Comparison of ENCODE assay signal across 7 mouse cellular contexts in genomic region chr4:59932505-59933281, GRCm38 (mm10). TPM values are rescaled to one million over a fixed set of nuclear protein-coding genes. Genes with fewer than 3 reads are reported as not detected.
DNase-seq lines count a peak whose midpoint lies in the region; ATAC-seq and TF ChIP-seq lines count a peak whose summit lies in the region.

No protein-coding gene starts in this region.

- H3K4me2 ChIP-seq in lung, embryonic 16.5 days (ENCODE audit: low read depth, low read length), result no peak overlapping the region
- H3K4me2 ChIP-seq in midbrain, postnatal 0 days (ENCODE audit: low read depth, low read length, poor library complexity, severe bottlenecking), result no peak overlapping the region

- no peak for DNase-seq in lung, postnatal 10 days
- DNase-seq in kidney, adult 8-10 months, result peak; percentile 28 to 38
- DNase-seq in midbrain, postnatal 0 days (ENCODE audit: low spot score), result peak; percentile 70
- DNase-seq in ovary, postnatal 36 days (ENCODE audit: low spot score), result no peak

- H3K9me3 ChIP-seq in lung, embryonic 16.5 days (ENCODE audit: control insufficient read depth, low read length), result no peaks in the 10 kb centered on the region
- H3K9me3 ChIP-seq in midbrain, postnatal 0 days (ENCODE audit: low read length), result no peaks in the 10 kb centered on the region

- H3K9ac ChIP-seq in lung, embryonic 16.5 days (ENCODE audit: low read length), result no peak overlapping the region
- H3K9ac ChIP-seq in midbrain, postnatal 0 days (replicated peaks; ENCODE audit: low read length, poor library complexity, severe bottlenecking), result no peak overlapping the region

- no peak overlapping the region for H3K27ac ChIP-seq in lung, embryonic 16.5 days (ENCODE audit: low read length)
- no peak overlapping the region for H3K27ac ChIP-seq in midbrain, postnatal 0 days (ENCODE audit: low read depth, low read length)

- no peaks in the 10 kb centered on the region for H3K27me3 ChIP-seq in lung, embryonic 16.5 days (ENCODE audit: control insufficient read depth, insufficient read depth, low read depth, low read length)
- H3K27me3 ChIP-seq in midbrain, postnatal 0 days (ENCODE audit: insufficient read depth, low read length), result no peaks in the 10 kb centered on the region

- no peaks in the 10 kb centered on the region for H3K4me1 ChIP-seq in lung, embryonic 16.5 days (replicated peaks; ENCODE audit: control insufficient read depth, insufficient read depth, low read length)
- H3K4me1 ChIP-seq in midbrain, postnatal 0 days (ENCODE audit: insufficient read depth, low read length), result no peaks in the 10 kb centered on the region

- 44% methylated on average over 6 of the region's 6 CpGs for WGBS in lung, embryonic 16.5 days
- WGBS in midbrain, postnatal 0 days, result 62% methylated on average over 6 of the region's 6 CpGs

- no peak overlapping the region for H3K4me3 ChIP-seq in lung, embryonic 16.5 days (ENCODE audit: low read length)
- no peak overlapping the region for H3K4me3 ChIP-seq in midbrain, postnatal 0 days (ENCODE audit: low read depth, low read length)

- ATAC-seq in lung, embryonic 16.5 days (ENCODE audit: low read depth), result peak; percentile 68; the same call in 1 of the 2 replicates
- ATAC-seq in activated CD4-positive, CD25-positive, alpha-beta regulatory T cell, adult 4 months, result peak; percentile 52
- ATAC-seq in erythroid progenitor cell, adult 5-6 weeks (replicated peaks; ENCODE audit: low FRiP score, poor library complexity, severe bottlenecking), result 0 out of 2 replicates have a peak, but pooled peaks have one; percentile 14
- peak; percentile 90 for ATAC-seq in midbrain, postnatal 0 days (ENCODE audit: low FRiP score)

- TF ChIP-seq CTCF in midbrain, postnatal 0 days (IDR thresholded peaks at IDR 0.05), result peak; percentile 70

- H3K36me3 ChIP-seq in lung, embryonic 16.5 days (ENCODE audit: control insufficient read depth, insufficient read depth, low read length), result no peaks in the 10 kb centered on the region
- H3K36me3 ChIP-seq in midbrain, postnatal 0 days (ENCODE audit: insufficient read depth, low read length), result no peaks in the 10 kb centered on the region

RNA-seq across cellular contexts. Expression of gene Slc46a2, which starts 17.8 kb away (rescaled TPM):
- 1.1 and 2.5 TPM in 2 replicates for polyA plus RNA-seq in lung, embryonic 16.5 days (2015; fragmentation: Nextera tagmentation; extraction: Ambion mirVana)
- under 1 TPM; 0.22 to 0.34 TPM for polyA plus RNA-seq in activated CD4-positive, CD25-positive, alpha-beta regulatory T cell, adult 4 months (2017; shearing (Covaris generic))
- not detected in 2 replicates for total RNA-seq in erythroid progenitor cell, adult 5-6 weeks (2015; ENCODE audit: low replicate concordance)
- not detected in 2 replicates for total RNA-seq in erythroid progenitor cell, adult 5-6 weeks (2017; ENCODE audit: low replicate concordance)
- total RNA-seq in midbrain, postnatal 0 days (2014; rRNA removed), result 0.16 TPM in 1 of 2 replicates, not detected in the other
- polyA plus RNA-seq in midbrain, postnatal 0 days (2015; fragmentation: Nextera tagmentation; extraction: Ambion mirVana), result 0.05 and 0.11 TPM in 2 replicates

RNA-seq across cellular contexts. Expression of gene Mup4, which starts 27.8 kb away (rescaled TPM):
- polyA plus RNA-seq in lung, embryonic 16.5 days (2015; fragmentation: Nextera tagmentation; extraction: Ambion mirVana), result not detected in 2 replicates
- not detected for polyA plus RNA-seq in activated CD4-positive, CD25-positive, alpha-beta regulatory T cell, adult 4 months (2017; shearing (Covaris generic))
- not detected in 2 replicates for total RNA-seq in erythroid progenitor cell, adult 5-6 weeks (2015; ENCODE audit: low replicate concordance)
- not detected in 2 replicates for total RNA-seq in erythroid progenitor cell, adult 5-6 weeks (2017; ENCODE audit: low replicate concordance)
- total RNA-seq in midbrain, postnatal 0 days (2014; rRNA removed), result not detected in 2 replicates
- polyA plus RNA-seq in midbrain, postnatal 0 days (2015; fragmentation: Nextera tagmentation; extraction: Ambion mirVana), result not detected in 2 replicates

RNA-seq across cellular contexts. Expression of gene Mup6, which starts 31.4 kb away (rescaled TPM):
- not detected in 2 replicates for polyA plus RNA-seq in lung, embryonic 16.5 days (2015; fragmentation: Nextera tagmentation; extraction: Ambion mirVana)
- not detected for polyA plus RNA-seq in activated CD4-positive, CD25-positive, alpha-beta regulatory T cell, adult 4 months (2017; shearing (Covaris generic))
- not detected in 2 replicates for total RNA-seq in erythroid progenitor cell, adult 5-6 weeks (2015; ENCODE audit: low replicate concordance)
- total RNA-seq in erythroid progenitor cell, adult 5-6 weeks (2017; ENCODE audit: low replicate concordance), result not detected in 2 replicates
- total RNA-seq in midbrain, postnatal 0 days (2014; rRNA removed), result not detected in 2 replicates
- 0.35 TPM in 1 of 2 replicates, not detected in the other for polyA plus RNA-seq in midbrain, postnatal 0 days (2015; fragmentation: Nextera tagmentation; extraction: Ambion mirVana)

Comparison
In these comparisons a context has a peak if more than half of its experiments do, and no peak if none do; other contexts are left out.
1. ATAC-seq: peak in every context shown above with its lines; median percentile 90 in midbrain, postnatal 0 days; 68 in lung, embryonic 16.5 days; 52 in activated CD4-positive, CD25-positive, alpha-beta regulatory T cell, adult 4 months; 14 in erythroid progenitor cell, adult 5-6 weeks.
2. DNase-seq: peak in kidney, adult 8-10 months (2 of 2) and midbrain, postnatal 0 days (single experiment); none in lung, postnatal 10 days (single experiment) and ovary, postnatal 36 days (single experiment).